Mouse (Mus musculus) activated CD4-positive, CD25-positive, alpha-beta regulatory T cell, adult 4 months (primary cell): Measurements from ENCODE around the gene Prox2. TPM values are rescaled to one million over a fixed set of nuclear protein-coding genes. Genes with fewer than 3 reads are reported as not detected.

Experiments used
- ATAC-seq: one replicate; pipeline ENCODE4 v1.8.0; 2017
- polyA plus RNA-seq, 2 experiments: library from polyadenylated mRNA; unstranded; fragments of 100-300 nt; shearing (Covaris generic); gene quantifications; one replicate each; pipeline ENCODE4 v1.2.1; 2017

Prox2 gene
- polyA plus RNA-seq, 2 experiments from 2014 or later = 1.4 to 2.7 TPM

DNA sequence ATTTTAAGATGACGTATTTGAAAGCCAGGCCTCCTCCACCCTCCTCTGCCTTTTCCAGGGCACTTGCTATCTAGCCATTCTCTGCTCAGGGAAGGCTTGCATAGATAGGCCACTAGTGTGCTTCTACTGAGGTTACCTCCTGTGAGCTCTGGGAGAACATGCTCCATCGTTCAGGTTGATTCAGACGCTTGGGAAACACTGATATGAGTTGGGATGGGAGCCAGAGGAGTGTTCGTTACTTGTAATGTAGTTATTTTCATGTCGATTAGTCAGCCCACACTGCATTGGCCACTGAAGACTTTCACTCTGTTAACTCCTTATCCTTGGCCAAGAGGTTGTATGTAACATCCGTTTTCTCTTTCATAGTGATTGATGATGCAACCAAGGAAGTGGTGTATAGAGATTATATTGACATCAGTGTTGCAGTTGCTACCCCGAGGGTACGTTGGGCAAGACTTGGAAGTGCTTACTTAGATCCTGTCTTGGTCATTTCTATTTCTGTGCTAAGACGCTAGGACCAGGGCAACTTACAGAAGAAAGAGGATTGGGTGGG lies 18.9 kb upstream of the Prox2 start:
- no peak for ATAC-seq

DNA sequence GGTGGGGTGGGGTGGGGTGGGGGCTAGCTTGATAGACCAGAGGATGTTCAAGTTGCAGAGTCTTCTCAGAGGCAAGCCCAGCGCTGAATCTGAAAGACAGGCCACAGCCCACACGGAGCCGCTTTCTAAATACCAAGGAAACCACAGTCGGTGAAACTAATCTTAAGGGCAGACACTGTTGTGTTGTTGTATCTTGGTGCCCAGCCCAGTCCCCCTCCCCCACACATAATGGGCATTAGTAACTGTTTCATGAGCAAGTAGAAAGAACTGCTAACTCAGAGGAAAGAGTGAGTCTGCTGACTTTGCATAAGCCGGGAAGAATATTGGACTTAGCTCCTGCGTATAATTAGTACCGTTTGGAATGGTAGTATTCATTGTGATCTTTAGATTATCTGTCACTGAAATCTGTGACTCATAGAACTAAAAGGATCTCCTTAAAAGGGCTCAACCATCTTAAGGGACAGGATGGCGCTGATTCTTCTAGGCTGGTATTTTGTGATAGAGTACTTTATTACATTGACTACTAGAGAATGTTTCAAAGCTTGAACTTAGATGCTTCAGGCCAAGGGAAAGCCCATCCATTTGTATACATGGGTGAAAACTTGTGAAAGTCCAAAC lies 16.5 kb upstream of the Prox2 start:
- ATAC-seq = peak; percentile 51

DNA sequence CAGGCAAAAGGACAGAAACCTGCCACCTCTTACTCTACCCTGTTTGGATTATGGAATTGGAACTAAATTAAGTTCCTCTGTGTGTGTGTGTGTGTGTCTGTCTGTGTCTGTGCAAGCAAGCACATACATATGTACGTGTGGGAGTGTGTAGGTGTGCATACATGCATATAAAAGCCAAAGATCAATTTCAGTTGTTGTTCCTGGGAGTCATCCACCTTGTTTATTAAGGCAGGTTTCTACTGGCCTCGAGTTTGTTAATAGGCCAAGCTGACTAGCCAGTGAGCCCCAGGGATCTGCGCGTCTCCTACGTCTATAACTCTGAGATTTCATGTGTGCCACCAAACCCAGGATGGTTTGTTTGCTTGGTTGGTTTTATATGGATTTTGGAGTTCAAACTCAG lies 14.2 kb upstream of the Prox2 start:
- ATAC-seq = no peak

DNA sequence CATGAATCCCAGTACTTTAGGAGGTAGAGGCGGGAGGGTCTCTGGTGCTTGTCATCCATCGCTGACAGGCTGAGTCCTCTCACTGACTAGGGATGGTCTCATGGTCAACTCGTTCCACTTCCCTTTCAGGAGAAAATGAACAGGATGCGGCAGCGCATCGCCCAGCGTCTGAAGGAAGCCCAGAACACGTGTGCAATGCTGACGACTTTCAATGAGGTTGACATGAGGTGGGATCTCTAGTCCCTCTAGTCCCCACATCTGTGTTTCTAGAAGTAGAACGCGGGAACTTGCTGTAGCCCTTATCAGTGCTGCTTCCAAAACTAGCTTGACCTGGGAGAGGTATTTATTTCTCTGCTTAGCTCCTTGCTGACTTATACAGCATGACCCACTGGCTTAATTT lies 13.1 kb upstream of the Prox2 start:
- ATAC-seq = no peak

DNA sequence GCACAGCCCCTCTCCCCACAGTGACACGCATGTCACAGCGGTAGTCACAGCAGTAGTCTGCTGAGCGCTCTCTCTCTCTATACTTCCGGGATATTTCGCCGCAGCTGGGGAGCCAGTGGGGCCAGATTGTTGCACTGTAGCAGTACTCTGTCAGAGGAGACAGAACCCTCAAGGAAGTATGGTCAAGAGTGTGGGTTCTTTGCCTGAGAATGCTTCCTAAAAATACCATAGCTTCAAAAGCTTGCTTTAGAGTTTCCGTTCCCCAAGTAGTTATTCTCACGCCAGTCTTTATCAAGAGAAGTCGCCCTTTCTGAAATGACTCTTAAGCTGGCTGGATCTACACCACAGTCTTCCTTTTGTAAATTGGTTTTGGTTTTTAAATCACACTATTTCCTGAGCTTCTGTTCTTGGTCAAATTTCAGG lies 12.6 kb upstream of the Prox2 start:
- ATAC-seq = peak; percentile 72

DNA sequence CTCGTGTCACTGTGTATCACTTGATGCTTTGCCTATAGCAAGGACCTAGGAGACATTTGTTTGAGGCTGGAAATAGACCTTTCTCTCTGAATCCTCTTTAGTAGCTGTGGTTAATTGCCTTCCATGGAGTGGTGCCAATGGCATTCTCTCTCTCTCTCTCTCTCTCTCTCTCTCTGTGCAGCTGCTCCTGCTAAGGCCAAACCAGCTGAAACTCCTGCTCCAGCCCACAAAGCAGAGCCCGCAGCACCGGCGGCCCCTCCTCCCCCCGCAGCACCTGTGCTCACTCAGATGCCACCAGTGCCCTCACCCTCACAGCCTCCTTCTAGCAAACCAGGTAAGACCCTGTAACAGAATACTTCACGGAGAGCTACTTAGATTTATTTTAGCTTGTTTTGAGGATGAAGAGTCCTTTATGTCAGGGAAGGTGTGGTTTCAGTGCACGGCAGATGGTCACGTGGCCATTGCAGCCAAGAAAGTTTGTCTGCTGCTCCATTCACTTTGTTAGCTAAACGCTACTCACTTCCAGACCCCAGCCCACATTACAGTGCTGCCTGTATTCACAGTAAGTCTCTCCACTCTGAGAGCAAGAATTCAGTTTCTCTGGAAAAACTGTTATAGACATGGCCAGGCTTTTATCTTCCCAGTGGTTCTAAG lies 11.4 kb upstream of the Prox2 start:
- no peak for ATAC-seq

DNA sequence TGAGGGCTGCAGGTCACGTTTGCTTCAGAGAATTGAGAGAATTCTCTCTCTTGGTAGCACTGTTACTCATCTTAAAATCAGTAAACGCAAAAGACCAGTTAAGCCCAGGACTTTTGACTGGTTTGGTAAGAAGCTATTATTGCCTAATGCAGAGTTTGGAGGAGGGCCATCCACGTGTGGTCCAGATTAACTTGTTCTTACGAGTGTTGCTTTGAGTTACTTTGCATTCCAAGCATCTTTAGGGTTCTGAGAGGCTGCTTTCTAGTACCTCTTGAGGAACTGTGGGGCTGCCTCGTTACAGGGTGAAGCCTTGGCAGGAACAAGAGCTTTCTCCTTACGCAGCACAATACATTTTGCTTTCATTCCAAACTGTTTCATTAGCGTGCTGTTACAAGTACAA lies 5.1 kb upstream of the Prox2 start:
- ATAC-seq = no peak

DNA sequence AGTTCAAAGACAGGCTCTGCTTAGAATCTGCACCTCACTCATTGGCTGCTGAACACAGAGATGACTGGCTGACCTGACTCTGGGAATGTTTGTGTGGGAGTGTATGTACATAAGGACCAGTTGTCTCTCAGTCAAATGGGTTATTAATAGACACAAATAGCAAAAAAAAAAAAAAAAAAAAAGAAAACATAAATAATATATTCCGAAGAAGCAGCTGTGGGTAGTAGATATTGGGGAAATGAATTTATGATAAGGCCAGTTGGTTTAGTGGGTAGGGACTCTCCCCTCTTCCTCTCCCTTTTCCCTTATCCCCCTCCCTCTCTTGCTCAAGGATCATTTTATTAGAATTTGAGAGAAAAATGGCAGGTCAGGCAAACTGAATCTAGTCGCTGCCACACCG lies 3.4 kb upstream of the Prox2 start:
- ATAC-seq = no peak

DNA sequence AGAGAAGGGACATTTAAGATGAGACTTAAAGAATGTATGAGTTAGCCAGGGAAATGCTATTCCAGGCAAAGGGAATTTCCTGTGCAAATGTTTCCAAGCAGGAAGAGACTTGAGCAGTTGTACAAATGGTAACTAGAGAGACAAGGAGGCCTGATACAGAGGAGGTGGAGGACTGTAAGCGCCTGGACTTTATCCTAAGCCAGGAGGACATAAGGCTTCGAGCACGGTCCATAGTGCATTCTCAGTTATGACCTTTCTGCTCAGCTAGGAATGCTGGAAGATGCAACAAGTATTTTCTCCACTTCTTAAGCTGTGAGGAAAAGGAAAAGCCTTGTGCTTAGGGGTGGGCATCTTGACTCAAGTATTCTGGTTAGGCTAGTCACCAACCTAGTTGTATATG lies 2.8 kb upstream of the Prox2 start:
- ATAC-seq = no peak

DNA sequence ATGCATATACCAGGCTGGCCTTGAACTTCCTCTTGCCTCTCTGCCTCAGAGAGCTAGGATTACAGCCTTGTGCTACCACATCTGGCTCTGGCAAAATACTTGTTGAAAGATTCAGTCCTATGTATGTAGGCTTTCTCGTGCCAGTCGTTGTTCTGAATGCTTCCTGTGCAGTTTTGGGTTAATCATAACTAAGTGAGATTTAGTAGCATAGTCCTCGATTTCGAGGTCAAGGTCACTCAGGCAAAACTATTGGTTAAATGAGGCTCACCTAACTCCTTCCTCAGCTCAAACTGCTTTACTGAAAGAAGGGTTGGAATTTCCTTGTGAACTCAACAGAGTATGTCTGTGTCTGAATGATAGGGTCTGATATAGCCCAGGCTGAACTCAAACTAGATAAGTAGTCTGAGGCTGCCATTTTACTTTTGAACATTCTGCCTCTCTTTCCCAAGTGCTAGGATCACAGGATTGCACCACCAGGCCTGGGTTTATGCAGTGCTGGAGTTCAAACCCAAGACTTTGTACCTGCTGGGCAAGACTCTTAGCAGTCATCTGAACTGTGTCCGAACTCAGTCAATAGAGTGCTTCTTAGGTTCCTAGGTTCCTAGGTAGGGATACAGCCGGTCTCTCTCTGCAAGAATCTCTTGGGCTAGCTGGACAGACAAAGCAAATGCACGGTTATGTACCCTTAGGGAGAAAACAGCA lies 2.1 kb upstream of the Prox2 start:
- no peak for ATAC-seq

DNA sequence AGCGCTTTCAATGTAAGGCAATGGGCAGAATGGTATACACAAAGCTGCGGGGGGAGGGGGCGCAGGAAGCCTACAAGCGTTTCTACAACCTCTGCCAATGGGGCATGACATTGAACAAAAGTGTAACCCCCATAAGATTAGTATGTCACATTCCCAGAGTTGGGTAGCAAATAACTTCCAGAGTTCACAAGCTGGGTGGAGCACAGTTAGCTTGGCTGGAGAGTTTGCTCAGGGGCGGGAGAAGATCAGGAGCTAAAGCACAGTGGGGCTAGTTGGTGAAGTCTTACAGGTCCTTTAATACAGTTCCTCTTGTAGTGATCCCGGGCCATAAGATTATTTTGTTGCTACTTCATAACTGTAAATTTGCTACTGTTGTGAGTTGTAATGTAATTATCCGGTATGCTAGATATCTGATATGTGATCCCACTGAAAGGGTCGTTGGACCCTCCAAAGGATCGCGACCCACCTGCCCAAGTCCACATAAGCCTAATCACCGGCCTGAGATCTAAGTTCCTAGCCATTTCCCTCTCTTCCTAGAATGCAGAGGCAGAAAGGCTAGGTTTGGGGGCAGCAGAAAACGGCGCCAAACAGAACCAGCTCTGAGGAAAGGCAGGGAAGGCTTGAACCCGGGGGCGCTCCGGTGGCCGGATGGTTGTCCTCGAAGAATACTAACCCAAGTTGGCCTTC lies 405 bp downstream of the Prox2 start:
- ATAC-seq = no peak

DNA sequence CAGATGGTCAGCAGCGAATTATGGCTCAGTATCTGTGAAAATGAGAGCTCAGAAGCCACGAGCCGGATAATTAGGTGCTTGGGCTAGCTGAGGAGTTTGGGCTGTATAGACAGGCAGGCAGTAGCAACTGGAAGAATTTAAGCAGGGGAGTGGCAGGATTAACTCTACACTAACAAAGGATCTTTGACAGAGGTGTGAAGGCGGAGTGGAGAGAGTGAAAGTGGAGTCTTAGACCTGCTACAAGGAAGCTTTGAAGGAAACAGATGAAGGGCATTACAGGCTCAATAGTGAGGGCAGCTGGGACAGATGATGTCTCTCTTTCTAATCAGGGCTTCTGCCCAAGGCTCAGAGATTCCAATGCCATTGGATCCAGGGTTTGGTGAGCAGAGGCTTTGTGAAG lies 1.1 kb downstream of the Prox2 start:
- ATAC-seq = no peak

DNA sequence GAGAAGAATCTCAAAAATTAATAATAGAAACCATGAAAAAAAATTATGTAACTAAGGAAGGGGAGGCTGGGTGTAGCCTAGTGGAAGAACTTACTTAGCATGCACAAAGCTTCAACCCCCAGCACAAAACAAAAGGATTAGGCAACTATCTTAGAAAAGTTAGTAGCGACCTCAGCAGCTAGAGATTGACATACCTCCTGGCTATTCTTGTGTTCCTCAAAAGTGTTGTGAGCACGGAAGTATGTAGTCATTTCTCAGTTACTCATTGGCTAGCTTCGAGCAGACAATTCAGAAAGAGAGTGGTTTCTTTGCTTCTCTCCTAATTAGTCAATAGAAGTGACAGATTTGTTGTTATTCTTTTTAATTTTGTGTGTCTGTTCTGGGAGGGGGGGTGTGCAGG lies 1.9 kb downstream of the Prox2 start:
- no peak for ATAC-seq

DNA sequence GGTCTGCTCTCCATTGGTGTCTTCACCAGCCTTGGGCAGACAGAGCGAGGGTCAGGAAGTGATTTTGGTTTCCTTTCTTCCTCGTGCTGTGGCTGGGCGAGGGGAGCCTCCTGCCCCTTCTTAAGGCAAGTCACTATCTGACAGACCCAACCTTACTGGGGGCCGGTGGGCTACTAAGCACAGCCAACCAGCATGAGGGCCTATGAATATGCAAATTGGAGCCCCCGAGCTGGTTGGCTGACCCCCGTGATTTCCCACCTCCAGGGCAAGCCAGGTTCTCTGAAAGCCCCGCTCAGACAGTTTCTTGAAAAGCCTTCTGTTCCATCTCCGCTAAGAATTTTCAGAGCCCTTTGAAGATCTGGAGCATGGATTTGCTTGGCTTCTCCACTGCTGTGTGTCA lies 4.3 kb downstream of the Prox2 start:
- ATAC-seq = no peak

DNA sequence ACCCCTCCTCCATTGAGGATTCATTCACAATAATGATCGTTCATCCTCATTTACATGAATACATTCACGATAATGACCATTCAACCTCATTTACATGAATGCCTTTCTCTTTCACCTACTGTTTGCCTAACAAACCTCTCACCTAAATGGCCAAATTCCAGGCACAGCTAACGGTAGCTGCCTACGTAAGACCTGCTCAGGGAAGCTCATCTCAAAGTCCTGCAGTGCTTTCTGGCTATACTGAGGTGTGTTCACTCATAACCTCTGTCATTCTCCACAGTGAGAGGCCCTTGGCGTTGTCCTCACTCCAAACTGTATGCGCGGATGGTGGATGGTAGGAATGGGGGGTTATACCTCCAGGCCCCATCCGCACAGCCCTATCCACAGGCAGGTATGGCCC lies 5.8 kb downstream of the Prox2 start:
- ATAC-seq = no peak

DNA sequence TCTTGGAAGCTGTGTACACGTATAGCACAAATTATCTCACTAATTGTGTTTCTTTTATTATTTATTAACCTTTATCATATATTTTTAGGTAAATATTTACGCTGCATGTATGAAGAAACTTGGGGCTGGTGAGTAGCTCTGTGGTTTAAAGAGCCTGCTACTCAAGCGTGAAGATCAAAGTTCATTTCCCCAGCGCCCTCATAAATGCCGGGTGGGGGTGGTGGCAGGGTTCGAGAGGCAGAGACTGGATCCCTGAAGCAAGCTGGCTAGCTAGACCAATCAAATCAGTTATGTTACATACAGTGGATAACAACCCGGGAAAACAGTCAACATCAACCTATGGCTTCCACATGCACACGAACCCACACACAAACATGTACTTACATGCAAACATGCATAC lies 7.5 kb downstream of the Prox2 start:
- no peak for ATAC-seq

DNA sequence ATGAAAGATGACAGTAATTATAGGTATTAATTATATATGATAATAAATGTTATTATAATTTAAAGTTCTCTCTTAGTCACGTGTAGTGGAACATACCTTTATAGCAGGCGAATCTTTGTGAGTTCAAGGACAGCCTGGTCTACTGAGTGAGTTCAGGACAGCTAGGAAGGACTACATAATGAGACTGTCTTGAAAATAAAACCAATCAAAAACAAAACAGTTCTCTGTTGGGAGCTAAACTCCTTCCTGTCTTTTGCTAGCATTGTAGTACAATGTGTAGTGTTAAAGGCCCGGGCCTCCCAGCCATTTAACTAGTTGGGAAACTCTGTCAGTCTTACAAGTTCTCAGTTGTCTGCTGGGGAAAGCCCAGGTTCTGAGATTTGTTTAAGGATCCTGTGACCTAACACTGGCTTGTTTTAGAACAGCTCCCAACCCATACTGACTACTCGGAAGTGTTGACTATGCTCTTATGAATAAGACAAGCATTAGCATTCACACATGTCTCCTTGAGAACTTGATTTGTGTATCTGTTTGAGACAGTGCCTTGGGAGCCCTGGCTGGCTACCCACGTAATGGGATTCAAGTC lies 8.9 kb downstream of the Prox2 start:
- no peak for ATAC-seq

DNA sequence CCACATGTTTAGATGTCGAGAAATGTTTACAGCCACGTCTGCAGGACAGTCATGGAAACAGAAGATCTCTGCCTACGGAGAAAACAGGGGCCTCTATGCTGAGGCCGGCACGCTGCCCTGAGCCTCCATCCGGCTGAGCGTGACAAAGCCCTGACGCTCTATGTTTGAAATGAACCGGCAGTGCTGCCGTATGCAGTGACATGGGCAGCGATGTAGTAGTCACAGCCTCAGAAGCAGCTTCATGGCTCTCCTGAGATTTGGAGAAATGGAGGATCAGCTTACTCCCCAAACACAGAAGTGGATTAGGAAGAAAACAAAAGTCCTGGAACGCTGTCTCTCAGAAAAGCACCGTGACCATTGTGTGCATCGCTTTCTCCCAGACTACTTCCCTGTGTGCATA lies 9.6 kb downstream of the Prox2 start:
- no peak for ATAC-seq

DNA sequence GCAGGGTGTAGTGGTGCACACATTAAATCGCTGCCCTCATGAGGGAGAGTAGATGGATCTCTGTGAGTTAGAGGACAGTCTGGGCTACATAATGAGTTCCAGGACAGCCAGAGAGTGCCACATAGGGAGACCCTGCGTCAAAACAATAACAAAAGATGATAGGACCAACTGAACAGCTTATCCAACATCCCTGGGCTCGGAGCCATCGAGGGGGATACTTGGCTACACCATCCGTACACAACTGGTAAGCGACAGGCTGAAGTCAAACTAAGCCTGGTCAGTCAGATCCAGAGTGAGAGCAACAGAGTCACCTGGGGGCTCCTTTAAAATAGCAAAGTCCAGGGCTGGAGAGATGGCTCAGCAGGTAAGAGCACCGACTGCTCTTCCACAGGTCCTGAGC lies 14.7 kb downstream of the Prox2 start:
- no peak for ATAC-seq

DNA sequence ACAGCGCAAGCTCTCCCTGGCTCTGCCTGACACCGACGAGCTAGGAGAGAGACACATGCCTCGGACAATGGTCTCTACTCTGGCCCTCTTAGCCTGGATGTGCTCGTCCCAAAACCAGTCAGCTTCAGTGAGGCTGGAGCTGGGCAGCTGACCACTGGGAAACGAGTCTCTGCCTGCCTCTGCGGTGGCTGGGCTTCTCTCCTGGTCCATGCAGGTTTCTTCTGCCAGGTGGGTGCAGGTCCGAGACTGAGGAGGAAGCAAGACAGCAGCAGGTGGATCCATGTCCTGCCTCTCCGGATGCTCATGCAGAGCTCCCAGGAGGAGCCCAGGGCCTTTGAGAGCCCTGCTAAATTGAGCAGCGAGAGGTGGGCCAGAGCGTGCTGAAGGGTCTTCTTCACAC lies 15.4 kb downstream of the Prox2 start:
- ATAC-seq = no peak

DNA sequence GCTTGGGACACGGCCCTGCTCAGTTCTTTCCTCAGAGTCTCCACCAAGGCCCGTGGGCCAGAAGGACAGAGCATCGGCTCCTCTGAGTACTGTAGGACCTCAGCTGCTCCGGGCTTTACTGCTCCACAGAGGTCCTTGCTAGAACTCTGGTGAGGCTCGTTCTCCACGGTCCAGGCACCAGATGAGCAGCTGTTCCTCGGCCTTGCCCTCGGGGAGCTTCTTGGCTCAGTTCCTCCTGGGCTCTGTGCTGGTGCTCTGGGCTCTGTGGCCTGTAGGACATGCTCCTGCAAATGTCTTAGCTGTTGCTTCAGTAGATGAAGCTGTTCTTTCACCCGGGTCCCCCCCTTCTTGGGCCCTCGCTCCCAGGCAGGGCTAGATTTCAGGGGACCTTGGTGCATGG lies 15.9 kb downstream of the Prox2 start:
- ATAC-seq = no peak

DNA sequence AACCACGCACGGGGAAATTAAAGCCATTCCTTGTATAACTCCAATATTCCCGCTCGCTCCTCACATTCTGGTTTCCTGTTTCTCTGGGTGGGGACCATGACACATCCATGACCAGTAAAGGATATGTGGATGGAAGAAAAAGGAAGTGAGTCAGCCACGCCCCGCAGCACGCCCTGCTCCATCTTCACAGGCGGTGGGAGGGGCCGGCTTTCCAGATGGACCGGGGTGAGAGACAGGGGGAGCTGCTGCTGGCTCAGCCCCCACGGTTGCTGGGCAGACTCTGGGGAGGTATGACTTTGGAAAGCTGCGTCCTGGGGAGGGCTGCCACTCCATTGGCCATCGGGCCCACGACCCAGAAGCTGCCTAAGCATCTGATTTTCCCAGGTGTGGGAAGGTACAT lies 16.5 kb downstream of the Prox2 start:
- no peak for ATAC-seq

DNA sequence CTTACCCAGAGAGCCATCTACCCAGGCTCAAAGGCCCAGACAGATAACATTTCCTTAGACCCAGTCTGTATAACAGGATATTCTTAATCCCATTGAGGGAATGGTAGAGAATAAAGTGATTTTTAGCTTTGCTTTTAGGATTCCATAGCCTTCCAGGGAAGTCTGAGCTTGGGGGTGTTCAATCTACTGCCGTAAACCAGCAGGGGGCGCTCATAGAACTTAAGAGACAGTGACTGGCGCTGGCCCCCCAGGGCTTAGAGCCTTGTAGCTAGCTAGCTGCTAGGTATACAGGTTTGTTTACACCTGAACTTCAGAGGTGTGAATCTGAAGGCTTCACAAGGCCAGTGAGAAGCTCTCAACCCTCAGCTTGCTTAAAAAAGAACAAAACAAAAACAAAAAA lies 18.3 kb downstream of the Prox2 start:
- ATAC-seq = no peak
